Mouse (Mus musculus) heart, adult 18-20 months (tissue): ENCODE measurements at regions not wholly inside any gene's neighbourhood (a gene's known extent, or its start where the extent isn't known, plus 50 kb on each side); places are given as distances from the start of the nearest gene placed in this dataset.
"Not testable (repeated sequence)": the region's sequence is repeated elsewhere in the genome, so short reads cannot be mapped to it uniquely, and the experiment has no call there.

Experiments
- DNase-seq, 2 experiments: peaks; one replicate each; pipeline ENCODE4 v3.0.0; 2021 to 2022; ENCODE audit warnings: mixed read lengths in 1 of 2

DNA sequence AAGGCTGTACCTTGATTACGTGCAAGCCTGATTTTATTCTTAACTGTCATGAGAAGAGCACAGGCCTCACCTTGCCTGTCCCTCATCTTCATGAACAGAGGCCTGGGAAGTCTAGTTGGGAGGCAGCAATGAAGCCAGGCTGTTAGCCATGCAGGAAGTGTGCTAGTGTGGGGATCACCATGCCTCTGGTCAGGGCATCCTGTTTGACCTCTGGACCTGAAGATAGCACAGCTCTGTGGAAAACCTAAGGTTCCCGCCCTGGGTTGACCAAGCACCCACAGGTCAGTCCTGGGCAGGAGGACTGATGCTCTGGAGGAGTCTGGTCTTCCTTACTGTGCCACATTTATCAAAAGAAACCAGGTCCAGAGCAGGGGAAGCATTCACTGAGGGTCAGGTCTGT, 157.6 kb downstream of the Gm906 start:
- no peak for DNase-seq

- DNase-seq: no peak
Observed at GRCm38 (mm10) chr13:50064841-50065240, 185.3 kb downstream of the Gm906 start.

DNA sequence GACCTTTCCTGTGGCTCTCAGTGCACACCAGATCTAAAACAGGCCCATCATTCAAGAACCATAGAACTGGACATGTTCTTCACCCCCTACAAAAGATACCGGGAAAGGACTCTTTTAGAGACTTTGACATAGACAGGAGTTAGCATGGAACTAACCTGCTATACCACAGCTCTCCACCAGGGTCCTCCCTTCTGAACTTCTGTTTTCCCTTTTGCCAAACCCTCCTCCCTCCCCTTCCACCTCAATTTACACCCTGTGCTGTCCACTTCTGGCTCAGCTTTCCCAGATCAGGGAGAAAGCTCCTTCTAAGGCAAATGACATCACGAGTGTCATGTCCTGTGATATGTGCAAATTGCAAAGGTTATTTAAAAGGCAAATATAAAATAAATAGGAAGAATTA, 185.7 kb downstream of the Gm906 start:
- not testable (repeated sequence) for DNase-seq

DNA sequence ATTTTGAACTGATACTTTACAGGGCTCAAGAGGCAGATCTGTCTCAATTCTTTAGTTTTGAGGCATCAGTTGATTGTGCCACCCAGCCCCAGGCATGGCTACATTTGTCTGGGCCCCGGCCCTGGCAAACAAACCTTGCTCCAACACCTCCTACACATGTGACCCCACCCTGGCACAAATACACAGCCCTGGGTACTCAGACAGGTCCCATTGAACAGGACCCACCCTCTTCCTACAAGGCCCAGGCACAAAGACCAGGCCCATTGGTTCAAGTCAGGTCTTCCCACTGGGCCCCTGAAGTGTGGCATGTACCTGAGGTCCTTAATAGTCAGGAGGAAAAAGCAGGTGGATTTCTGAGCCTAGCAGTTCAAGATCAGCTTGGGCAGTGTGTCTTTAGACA, 190.4 kb downstream of the Gm906 start:
- DNase-seq: not testable (repeated sequence)

GRCm38 (mm10) chr13:50059054-50059453, 191.1 kb downstream of the Gm906 start:
- not testable (repeated sequence) for DNase-seq

DNA sequence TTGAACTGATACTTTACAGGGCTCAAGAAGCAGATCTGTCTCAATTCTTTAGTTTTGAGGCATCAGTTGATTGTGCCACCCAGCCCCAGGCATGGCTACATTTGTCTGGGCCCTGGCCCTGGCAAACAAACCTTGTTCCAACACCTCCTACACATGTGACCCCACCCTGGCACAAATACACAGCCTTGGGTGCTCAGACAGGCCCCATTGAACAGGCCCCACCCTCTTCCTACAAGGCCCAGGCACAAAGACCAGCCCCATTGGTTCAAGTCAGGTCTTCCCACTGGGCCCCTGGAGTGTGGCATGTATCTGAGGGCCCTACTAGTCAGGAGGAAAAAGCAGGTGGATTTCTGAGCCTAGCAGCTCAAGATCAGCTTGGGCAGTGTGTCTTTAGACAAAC, 198.4 kb downstream of the Gm906 start:
- DNase-seq: not testable (repeated sequence)

DNA sequence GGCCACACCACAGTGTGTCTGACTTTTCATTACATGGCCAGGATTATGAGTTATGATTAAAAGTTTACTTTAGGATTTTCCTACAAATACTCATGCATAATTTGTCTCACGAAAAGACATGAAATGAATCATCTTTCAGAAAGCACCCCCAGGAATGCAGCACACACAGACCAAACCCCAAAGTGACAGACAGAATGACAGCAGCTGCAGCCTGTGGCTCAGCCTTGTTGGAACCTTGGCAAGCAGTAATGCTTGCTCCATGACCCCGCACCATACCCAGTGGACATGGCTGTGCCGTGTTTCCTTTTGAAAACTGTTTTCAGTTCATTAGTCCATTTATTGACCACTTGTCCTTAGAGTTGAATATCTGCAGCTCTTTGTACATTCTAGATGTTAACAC, 199.0 kb downstream of the Gm906 start:
- not testable (repeated sequence) for DNase-seq

- peak in 1 of 2 experiments; percentile 7 for DNase-seq
Observed at GRCm38 (mm10) chr13:50031757-50032156, 218.4 kb downstream of the Gm906 start.

- DNase-seq: peak; percentile 10 to 33
Observed at GRCm38 (mm10) chr13:50007730-50008129, 208.9 kb upstream of the Gm30302 start.

DNA sequence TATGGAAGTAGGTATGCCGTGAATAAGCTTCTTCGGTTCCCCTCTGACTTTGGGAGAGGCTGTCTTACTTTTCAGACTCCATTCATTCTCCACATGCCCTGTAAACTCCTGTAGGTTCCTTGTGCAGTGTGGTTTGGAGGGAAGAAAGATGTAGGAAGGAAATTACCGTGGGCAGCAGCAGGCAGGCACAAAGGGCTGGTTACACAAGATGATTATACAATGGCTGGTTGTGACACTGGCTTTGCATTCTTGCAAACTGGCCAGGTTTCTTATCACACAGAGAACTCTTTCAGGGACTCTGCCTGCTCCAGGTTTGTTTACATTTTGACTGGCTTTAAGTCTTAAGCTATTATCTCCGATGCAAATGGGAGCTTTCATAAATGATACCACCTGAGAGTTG, 167.3 kb upstream of the Gm30302 start:
- not testable (repeated sequence) for DNase-seq

DNA sequence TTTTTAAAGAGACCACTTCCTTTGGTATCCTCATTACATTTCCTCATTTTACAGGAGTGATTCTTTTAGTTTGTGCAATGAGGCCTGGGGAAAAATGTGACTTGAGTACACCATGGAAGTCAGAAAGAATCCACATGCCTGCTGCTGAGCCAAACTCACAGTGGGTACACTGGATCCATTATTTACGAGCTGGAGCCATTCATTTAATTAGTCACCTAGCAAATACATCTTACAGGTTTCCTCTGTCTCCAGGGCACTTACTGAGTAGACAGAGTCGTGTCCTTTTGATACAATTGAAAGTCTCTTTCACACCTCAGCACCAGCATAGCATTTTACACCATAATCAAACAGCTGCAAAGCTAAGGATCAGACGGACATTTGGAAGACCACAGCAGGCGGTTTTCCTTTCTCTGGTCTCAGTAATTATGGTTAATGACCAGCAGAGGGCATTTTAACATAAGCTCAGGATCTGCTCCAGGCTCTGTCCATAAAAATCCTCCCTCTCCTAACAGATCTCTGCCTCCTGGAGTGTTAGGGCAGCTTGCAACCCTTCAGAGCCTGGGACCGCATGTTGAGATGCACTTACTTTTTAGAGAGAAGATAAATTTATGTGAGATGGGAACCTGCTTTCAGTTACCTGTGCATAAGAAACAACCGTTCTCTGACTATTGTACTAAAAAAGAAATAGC, 159.3 kb upstream of the Gm30302 start:
- peak; percentile 14 to 20 for DNase-seq

- no peak for DNase-seq
Observed at GRCm38 (mm10) chr13:49915781-49916180, 117.0 kb upstream of the Gm30302 start.
